Mouse (Mus musculus): ENCODE measurements at regions not wholly inside any gene's neighbourhood (a gene's known extent, or its start where the extent isn't known, plus 50 kb on each side); places are given as distances from the start of the nearest gene placed in this dataset.

GRCm38 (mm10) chr3:51009098-51009497 lies 215.1 kb upstream of the Noct start:
- no peak for DNase-seq (ENCODE audit: extremely low read depth, low read depth)

GRCm38 (mm10) chr3:51019650-51020346 lies 204.4 kb upstream of the Noct start:
- no peak for DNase-seq (ENCODE audit: extremely low read depth, low read depth)

- DNase-seq (ENCODE audit: extremely low read depth, low read depth): no peak
Measured at GRCm38 (mm10) chr3:51024655-51025054, 199.6 kb upstream of the Noct start.

- no peak for DNase-seq (ENCODE audit: extremely low read depth, low read depth)
Measured at GRCm38 (mm10) chr3:51031821-51032220, 192.4 kb upstream of the Noct start.

GRCm38 (mm10) chr3:51033292-51033691 lies 191.0 kb upstream of the Noct start:
- no peak for DNase-seq (ENCODE audit: extremely low read depth, low read depth)

GRCm38 (mm10) chr3:51036700-51037306 lies 187.4 kb upstream of the Noct start:
- no peak for DNase-seq (ENCODE audit: extremely low read depth, low read depth)

- no peak for DNase-seq (ENCODE audit: extremely low read depth, low read depth)
Measured at GRCm38 (mm10) chr3:51042223-51042846, 181.9 kb upstream of the Noct start.

GRCm38 (mm10) chr3:51048739-51049138 lies 175.5 kb upstream of the Noct start:
- no peak for DNase-seq (ENCODE audit: extremely low read depth, low read depth)

- no peak for DNase-seq (ENCODE audit: extremely low read depth, low read depth)
Measured at GRCm38 (mm10) chr3:51050156-51050555, 174.1 kb upstream of the Noct start.

GRCm38 (mm10) chr3:51055004-51055403 lies 169.2 kb upstream of the Noct start:
- no peak for DNase-seq (ENCODE audit: extremely low read depth, low read depth)

- DNase-seq (ENCODE audit: extremely low read depth, low read depth): no peak
Measured at GRCm38 (mm10) chr3:51064201-51064600, 160.0 kb upstream of the Noct start.

GRCm38 (mm10) chr3:51066373-51066772 lies 157.9 kb upstream of the Noct start:
- DNase-seq (ENCODE audit: extremely low read depth, low read depth): peak; percentile 15

GRCm38 (mm10) chr3:51072417-51072816 lies 151.8 kb upstream of the Noct start:
- no peak for DNase-seq (ENCODE audit: extremely low read depth, low read depth)

GRCm38 (mm10) chr3:51073003-51073679 lies 151.1 kb upstream of the Noct start:
- peak; percentile 6 for DNase-seq (ENCODE audit: extremely low read depth, low read depth)

- DNase-seq (ENCODE audit: extremely low read depth, low read depth): no peak
Measured at GRCm38 (mm10) chr3:51073743-51074319, 150.4 kb upstream of the Noct start.

GRCm38 (mm10) chr3:51075219-51075920 lies 148.9 kb upstream of the Noct start:
- no peak for DNase-seq (ENCODE audit: extremely low read depth, low read depth)

GRCm38 (mm10) chr3:51078459-51078858 lies 145.8 kb upstream of the Noct start:
- no peak for DNase-seq (ENCODE audit: extremely low read depth, low read depth)

GRCm38 (mm10) chr3:51080415-51080814 lies 143.8 kb upstream of the Noct start:
- no peak for DNase-seq (ENCODE audit: extremely low read depth, low read depth)

GRCm38 (mm10) chr3:51080855-51081254 lies 143.4 kb upstream of the Noct start:
- no peak for DNase-seq (ENCODE audit: extremely low read depth, low read depth)

GRCm38 (mm10) chr3:51082831-51083575 lies 141.2 kb upstream of the Noct start:
- no peak for DNase-seq (ENCODE audit: extremely low read depth, low read depth)

Data from MEL-GATA-1-ER (cell line).